Mouse (Mus musculus): ENCODE measurements around the gene Ramp3. TPM values are rescaled to one million over a fixed set of nuclear protein-coding genes. Genes with fewer than 3 reads are reported as not detected.

Ramp3 gene
- polyA plus RNA-seq, 1 experiment = 40.1 TPM

DNA sequence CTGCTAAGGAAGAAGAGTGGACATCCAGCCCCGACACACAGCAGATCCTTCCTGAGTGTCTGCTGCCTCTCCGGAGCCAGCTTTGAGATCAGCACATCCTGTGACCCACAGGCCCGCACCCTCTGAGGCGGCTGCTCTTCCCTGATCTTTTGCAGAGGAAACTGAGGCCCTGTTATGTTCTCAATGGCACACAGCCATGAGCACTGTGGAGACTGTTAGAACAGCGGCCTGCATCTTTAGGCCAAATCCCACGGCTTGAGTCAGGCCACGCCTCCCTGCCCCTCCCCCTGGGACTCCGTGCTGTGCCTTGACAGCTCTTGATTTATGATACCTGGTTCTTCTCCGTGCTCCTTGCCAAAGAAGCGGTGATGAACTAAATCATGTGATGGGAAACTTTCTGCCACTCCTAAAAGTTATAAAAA lies 22.1 kb downstream of the Ramp3 start:
- Histone ChIP-seq H3K4me1 (ENCODE audit: control insufficient read depth, insufficient read depth, low read length) (peaks cover 12% of the 10 kb centered on the region; the same call in 1 of the 2 replicates), H3K27me3 (replicated peaks; ENCODE audit: control insufficient read depth, insufficient read depth, low read length) (no peaks in the 10 kb centered on the region), H3K27ac (ENCODE audit: insufficient read depth, low read depth, low read length) (peak overlapping the region; percentile 87), H3K4me3 (ENCODE audit: insufficient read depth, low read depth, low read length) (peak overlapping the region; percentile 12; the same call in 1 of the 2 replicates), H3K36me3 (ENCODE audit: control insufficient read depth, insufficient read depth, low read length) (no peaks in the 10 kb centered on the region)
- DNase-seq = peak; percentile 95
- 22% methylated on average over 10 of the region's 10 CpGs for WGBS
- TF ChIP-seq CTCF (conservative IDR thresholded peaks at IDR 0.05; ENCODE audit: insufficient read depth, insufficient read length, low read depth, low read length) (no peak), POLR2A (IDR thresholded peaks at IDR 0.05; ENCODE audit: low read depth, low read length) (no peak)

DNA sequence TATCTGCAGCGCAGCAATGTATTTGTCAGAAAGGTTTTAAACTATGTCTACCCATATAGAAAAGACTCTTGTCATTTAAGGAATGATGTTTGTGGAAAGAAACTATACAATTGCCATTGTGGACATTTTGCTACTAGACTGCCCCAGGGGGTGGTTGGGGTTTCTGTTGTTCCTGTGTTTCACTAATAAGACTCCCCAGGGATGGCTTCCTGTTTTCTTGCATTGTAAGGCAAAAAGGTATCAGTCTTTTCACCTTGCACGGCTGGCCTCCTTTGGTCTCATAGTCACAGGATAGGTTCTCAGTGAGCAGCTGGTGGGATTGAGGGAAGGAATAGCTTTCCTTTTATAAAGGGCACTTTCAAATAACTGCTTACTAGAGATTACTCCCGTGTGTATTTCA lies 26.4 kb downstream of the Ramp3 start:
- Histone ChIP-seq H3K27me3 (replicated peaks; ENCODE audit: control insufficient read depth, insufficient read depth, low read length) (no peaks in the 10 kb centered on the region), H3K36me3 (ENCODE audit: control insufficient read depth, insufficient read depth, low read length) (no peaks in the 10 kb centered on the region), H3K4me1 (ENCODE audit: control insufficient read depth, insufficient read depth, low read length) (no peaks in the 10 kb centered on the region), H3K4me3 (ENCODE audit: insufficient read depth, low read depth, low read length) (no peak overlapping the region), H3K27ac (ENCODE audit: insufficient read depth, low read depth, low read length) (no peak overlapping the region)
- no peak for TF ChIP-seq POLR2A (IDR thresholded peaks at IDR 0.05; ENCODE audit: low read depth, low read length)
- 70% methylated on average over 3 of the region's 3 CpGs for WGBS
- DNase-seq = no peak

DNA sequence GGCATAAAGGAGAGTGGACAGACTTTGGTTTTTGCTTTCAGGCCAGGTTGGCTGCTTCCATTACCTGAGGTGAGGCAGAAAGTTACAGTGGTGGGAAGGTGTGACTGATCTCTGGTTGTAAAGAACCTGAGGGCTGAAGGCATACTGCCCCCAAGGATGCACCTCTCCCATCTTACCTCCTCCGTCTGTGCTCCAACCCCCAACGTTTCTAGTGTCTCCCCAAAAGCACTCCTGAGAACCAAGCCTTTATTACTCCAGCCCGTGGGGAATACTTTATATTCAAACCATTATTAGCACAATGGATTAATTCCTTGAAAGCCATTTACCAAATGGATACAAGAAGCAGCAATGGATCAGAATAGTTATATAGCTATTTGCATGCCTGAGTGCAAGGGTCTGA lies 30.6 kb downstream of the Ramp3 start:
- no peak for DNase-seq
- 87% methylated on average over 3 of the region's 3 CpGs for WGBS
- H3K27me3 ChIP-seq (replicated peaks; ENCODE audit: control insufficient read depth, insufficient read depth, low read length) = no peaks in the 10 kb centered on the region
- no peaks in the 10 kb centered on the region for H3K36me3 ChIP-seq (ENCODE audit: control insufficient read depth, insufficient read depth, low read length)
- no peaks in the 10 kb centered on the region for H3K4me1 ChIP-seq (ENCODE audit: control insufficient read depth, insufficient read depth, low read length)
- TF ChIP-seq POLR2A (IDR thresholded peaks at IDR 0.05; ENCODE audit: low read depth, low read length) (no peak), CTCF (conservative IDR thresholded peaks at IDR 0.05; ENCODE audit: insufficient read depth, insufficient read length, low read depth, low read length) (no peak)
- no peak overlapping the region for H3K27ac ChIP-seq (ENCODE audit: insufficient read depth, low read depth, low read length)
- H3K4me3 ChIP-seq (ENCODE audit: insufficient read depth, low read depth, low read length) = no peak overlapping the region

DNA sequence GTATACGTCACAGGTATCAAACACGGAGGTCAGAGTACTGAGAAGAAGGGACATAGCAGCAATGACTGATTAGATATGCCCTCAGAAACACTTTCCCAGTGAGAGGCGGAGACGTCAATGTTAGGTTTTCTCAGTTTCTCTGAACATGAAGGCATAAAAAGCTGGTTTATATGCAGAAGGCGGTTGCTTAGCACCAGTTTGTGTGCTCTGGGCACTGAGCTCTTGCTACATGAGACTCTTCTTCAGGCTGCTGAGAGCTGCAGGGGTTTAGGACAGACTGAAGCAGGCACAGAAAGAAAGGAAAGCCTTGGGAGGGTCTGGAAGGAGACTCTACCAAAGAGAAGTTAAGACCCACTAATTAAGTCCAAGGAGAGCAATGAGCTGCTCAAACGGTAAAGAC lies 34.0 kb downstream of the Ramp3 start:
- Histone ChIP-seq H3K4me3 (ENCODE audit: insufficient read depth, low read depth, low read length) (no peak overlapping the region), H3K4me1 (ENCODE audit: control insufficient read depth, insufficient read depth, low read length) (0 out of 2 replicates have a peak, but pooled peaks cover 3% of the 10 kb centered on the region), H3K27me3 (replicated peaks; ENCODE audit: control insufficient read depth, insufficient read depth, low read length) (no peaks in the 10 kb centered on the region), H3K36me3 (ENCODE audit: control insufficient read depth, insufficient read depth, low read length) (no peaks in the 10 kb centered on the region), H3K27ac (ENCODE audit: insufficient read depth, low read depth, low read length) (no peak overlapping the region)
- no peak for TF ChIP-seq CTCF (conservative IDR thresholded peaks at IDR 0.05; ENCODE audit: insufficient read depth, insufficient read length, low read depth, low read length)
- TF ChIP-seq POLR2A (IDR thresholded peaks at IDR 0.05; ENCODE audit: low read depth, low read length) = no peak
- 81% methylated on average over 6 of the region's 6 CpGs for WGBS
- no peak for DNase-seq

DNA sequence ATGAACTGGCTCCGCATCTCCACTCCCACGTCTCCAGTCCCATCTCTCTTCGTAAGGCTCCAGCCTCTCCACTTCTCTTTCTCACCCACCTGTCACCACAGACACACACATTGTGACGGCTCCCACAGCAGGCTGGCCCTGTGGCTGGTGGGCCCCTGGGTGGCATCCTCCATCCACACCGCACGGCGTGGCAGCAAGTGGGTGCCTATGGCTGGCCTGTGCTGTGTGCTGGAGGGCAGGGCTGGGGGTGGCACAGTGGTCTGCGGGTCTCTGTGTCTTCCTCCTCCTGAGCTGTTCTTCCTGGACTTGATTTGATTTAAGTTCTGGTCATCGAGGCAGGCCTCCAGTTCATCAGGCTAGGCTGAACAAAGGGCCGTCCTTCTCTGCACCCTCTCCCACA lies 35.8 kb downstream of the Ramp3 start:
- Histone ChIP-seq H3K27me3 (replicated peaks; ENCODE audit: control insufficient read depth, insufficient read depth, low read length) (no peaks in the 10 kb centered on the region), H3K4me3 (ENCODE audit: insufficient read depth, low read depth, low read length) (no peak overlapping the region), H3K27ac (ENCODE audit: insufficient read depth, low read depth, low read length) (no peak overlapping the region), H3K36me3 (ENCODE audit: control insufficient read depth, insufficient read depth, low read length) (no peaks in the 10 kb centered on the region), H3K4me1 (ENCODE audit: control insufficient read depth, insufficient read depth, low read length) (0 out of 2 replicates have a peak, but pooled peaks cover 3% of the 10 kb centered on the region)
- WGBS = 93% methylated on average over 10 of the region's 10 CpGs
- TF ChIP-seq POLR2A (IDR thresholded peaks at IDR 0.05; ENCODE audit: low read depth, low read length) (no peak), CTCF (conservative IDR thresholded peaks at IDR 0.05; ENCODE audit: insufficient read depth, insufficient read length, low read depth, low read length) (no peak)
- no peak for DNase-seq

DNA sequence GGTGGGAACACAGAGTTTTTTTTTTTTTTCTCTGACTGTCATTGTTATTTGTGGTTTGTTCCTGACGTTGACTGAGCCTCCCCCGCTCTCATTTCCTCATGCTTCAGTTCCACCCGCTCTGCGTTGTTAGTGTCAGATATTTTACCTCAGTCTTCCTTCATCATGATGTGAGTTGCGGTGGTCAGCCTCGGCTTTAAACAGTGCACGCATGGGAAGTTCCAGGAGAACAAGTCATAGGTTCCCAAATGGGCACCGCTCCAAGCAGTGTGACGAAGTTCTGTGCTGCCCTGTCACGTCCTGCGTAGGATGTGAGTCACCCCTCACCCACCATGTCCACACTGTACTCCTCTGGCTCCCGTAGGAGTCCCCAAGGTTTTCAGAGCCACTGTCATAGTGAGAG lies 36.9 kb downstream of the Ramp3 start:
- H3K4me1 ChIP-seq (ENCODE audit: control insufficient read depth, insufficient read depth, low read length) = 0 out of 2 replicates have a peak, but pooled peaks cover 3% of the 10 kb centered on the region
- no peaks in the 10 kb centered on the region for H3K36me3 ChIP-seq (ENCODE audit: control insufficient read depth, insufficient read depth, low read length)
- DNase-seq = peak; percentile 63
- no peaks in the 10 kb centered on the region for H3K27me3 ChIP-seq (replicated peaks; ENCODE audit: control insufficient read depth, insufficient read depth, low read length)
- WGBS = 6% methylated on average over 12 of the region's 12 CpGs
- TF ChIP-seq POLR2A (IDR thresholded peaks at IDR 0.05; ENCODE audit: low read depth, low read length) = no peak
- no peak for TF ChIP-seq CTCF (conservative IDR thresholded peaks at IDR 0.05; ENCODE audit: insufficient read depth, insufficient read length, low read depth, low read length)
- peak overlapping the region; percentile 63 for H3K4me3 ChIP-seq (ENCODE audit: insufficient read depth, low read depth, low read length)
- H3K27ac ChIP-seq (ENCODE audit: insufficient read depth, low read depth, low read length) = no peak overlapping the region; the same call in 1 of the 2 replicates

DNA sequence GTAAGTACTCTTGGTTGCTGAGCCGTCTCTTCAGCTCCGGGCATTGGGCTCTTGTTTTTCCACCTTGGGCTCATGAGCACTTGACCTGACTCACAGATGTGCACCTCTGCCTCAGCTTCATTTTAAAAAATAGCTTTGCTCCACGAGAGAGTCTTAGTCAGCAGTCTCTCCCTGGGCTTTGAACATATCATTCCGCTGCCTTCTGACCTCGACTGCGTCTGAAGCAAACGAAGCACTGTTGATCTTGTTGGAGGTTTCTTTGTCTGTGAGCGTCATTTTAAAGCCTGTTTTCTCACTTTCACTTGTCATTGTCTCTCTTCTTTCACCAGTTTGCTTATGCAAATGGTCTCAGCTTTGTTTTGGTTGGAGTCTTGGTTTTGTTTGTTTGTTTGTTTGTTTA lies 38.2 kb downstream of the Ramp3 start:
- H3K27ac ChIP-seq (ENCODE audit: insufficient read depth, low read depth, low read length) = no peak overlapping the region
- H3K4me1 ChIP-seq (ENCODE audit: control insufficient read depth, insufficient read depth, low read length) = 0 out of 2 replicates have a peak, but pooled peaks cover 3% of the 10 kb centered on the region
- no peaks in the 10 kb centered on the region for H3K27me3 ChIP-seq (replicated peaks; ENCODE audit: control insufficient read depth, insufficient read depth, low read length)
- H3K36me3 ChIP-seq (ENCODE audit: control insufficient read depth, insufficient read depth, low read length) = no peaks in the 10 kb centered on the region
- H3K4me3 ChIP-seq (ENCODE audit: insufficient read depth, low read depth, low read length) = no peak overlapping the region
- 67% methylated on average over 8 of the region's 8 CpGs for WGBS
- no peak for DNase-seq
- no peak for TF ChIP-seq CTCF (conservative IDR thresholded peaks at IDR 0.05; ENCODE audit: insufficient read depth, insufficient read length, low read depth, low read length)
- no peak for TF ChIP-seq POLR2A (IDR thresholded peaks at IDR 0.05; ENCODE audit: low read depth, low read length)
